Mouse (Mus musculus) limb, embryonic 11.5 days (tissue): ENCODE data around the gene Gnmt. TPM values are rescaled to one million over a fixed set of nuclear protein-coding genes. Genes with fewer than 3 reads are reported as not detected.

Experiments
- ATAC-seq: fragments of 200-750 bp; cut with Nextera tagmentation; 2 replicates; pipeline ENCODE4 v1.8.0; 2017; ENCODE audit warnings: low read depth; ENCODE audit not compliant: insufficient number of reproducible peaks, low FRiP score, low TSS enrichment
- DNase-seq: peaks from one replicate; pipeline ENCODE4 v3.0.0-alpha.2; 2015; ENCODE audit warnings: low spot score
- H3K27ac ChIP-seq: fragments of 300-500 bp; sonication (generic); replicated peaks from 2 replicates; pipeline ENCODE4 v1.5.1; 2014; ENCODE audit warnings: low read depth, mild to moderate bottlenecking, low read length
- H3K27me3 ChIP-seq: fragments of 300-500 bp; sonication (generic); 2 replicates; pipeline ENCODE4 v1.6.1; 2014; ENCODE audit warnings: mild to moderate bottlenecking, low read length, mixed read lengths; ENCODE audit not compliant: control insufficient read depth, insufficient read depth
- H3K36me3 ChIP-seq: fragments of 300-500 bp; sonication (generic); 2 replicates; pipeline ENCODE4 v1.6.1; 2014; ENCODE audit warnings: mild to moderate bottlenecking, low read length, moderate library complexity, mixed read lengths; ENCODE audit not compliant: control insufficient read depth, insufficient read depth
- H3K4me1 ChIP-seq: fragments of 300-500 bp; sonication (generic); 2 replicates; pipeline ENCODE4 v1.6.1; 2014; ENCODE audit warnings: low read length, mixed read lengths; ENCODE audit not compliant: control insufficient read depth, insufficient read depth
- H3K4me2 ChIP-seq: fragments of 300-500 bp; sonication (generic); 2 replicates; pipeline ENCODE4 v1.6.1; 2014; ENCODE audit warnings: low read depth, mild to moderate bottlenecking, moderate library complexity; ENCODE audit not compliant: severe bottlenecking
- H3K4me3 ChIP-seq: fragments of 300-500 bp; sonication (generic); 2 replicates; pipeline ENCODE4 v1.5.1; 2014; ENCODE audit warnings: low read depth, low read length
- H3K9ac ChIP-seq: fragments of 300-500 bp; sonication (generic); 2 replicates; pipeline ENCODE4 v1.6.1; 2014; ENCODE audit warnings: mild to moderate bottlenecking, low read length
- H3K9me3 ChIP-seq: fragments of 300-500 bp; sonication (generic); 2 replicates; pipeline ENCODE4 v1.6.1; 2016; ENCODE audit warnings: low read length; ENCODE audit not compliant: control insufficient read depth
- WGBS: fragments of 180-500 bp; shearing (Covaris S2); extraction: QIAGEN DNeasy Blood & Tissue Kit; methylation state at CpG from one replicate; pipeline ENCODE4 v1.1.7; 2014; 5-methylcytosine and 5-hydroxymethylcytosine counted together
- polyA plus RNA-seq: library from polyadenylated mRNA; unstranded; fragments of >200 nt; fragmentation: Nextera tagmentation; extraction: Ambion mirVana; gene quantifications from 2 replicates; pipeline ENCODE4 v1.2.1, GENCODE M21; 2014

Gnmt gene
- 0.35 TPM in 1 of 2 replicates, not detected in the other for polyA plus RNA-seq

- no peak within 1 kb of the TSS; the same call in 1 of the 2 replicates for H3K9ac ChIP-seq
- 0 out of 2 replicates have a peak, but pooled peaks cover 6% of the 10 kb centered on the region for H3K4me1 ChIP-seq
- H3K27ac ChIP-seq: no peak within 1 kb of the TSS
- H3K27me3 ChIP-seq: peaks cover 12% of the 10 kb centered on the region
- ATAC-seq (no peak), DNase-seq (no peak)
- H3K36me3 ChIP-seq: 0 out of 2 replicates have a peak, but pooled peaks cover 2% of the 10 kb centered on the region
- peak within 1 kb of the TSS; percentile 31 for H3K4me2 ChIP-seq
- H3K4me3 ChIP-seq: no peak within 1 kb of the TSS
- H3K9me3 ChIP-seq: no peaks in the 10 kb centered on the region
- WGBS: 17% methylated on average over 24 of the region's 24 CpGs
These were observed at the start of gene Gnmt for GRCm38 (mm10) chr17:46728904-46729318. TSS of gene Gnmt (minus strand) at chr17:46729168.

- peaks cover 38% of the 10 kb centered on the region for H3K36me3 ChIP-seq
- 84% methylated on average over 3 of the region's 3 CpGs for WGBS
- H3K27ac ChIP-seq: no peak overlapping the region
- no peaks in the 10 kb centered on the region for H3K9me3 ChIP-seq
- H3K9ac ChIP-seq: no peak overlapping the region
- DNase-seq (no peak), ATAC-seq (no peak)
- H3K4me3 ChIP-seq: no peak overlapping the region
- no peak overlapping the region for H3K4me2 ChIP-seq
- 0 out of 2 replicates have a peak, but pooled peaks cover 6% of the 10 kb centered on the region for H3K4me1 ChIP-seq
- H3K27me3 ChIP-seq: no peaks in the 10 kb centered on the region
These were observed 47.1 kb upstream of the Gnmt start for GRCm38 (mm10) chr17:46776087-46776486.

DNA sequence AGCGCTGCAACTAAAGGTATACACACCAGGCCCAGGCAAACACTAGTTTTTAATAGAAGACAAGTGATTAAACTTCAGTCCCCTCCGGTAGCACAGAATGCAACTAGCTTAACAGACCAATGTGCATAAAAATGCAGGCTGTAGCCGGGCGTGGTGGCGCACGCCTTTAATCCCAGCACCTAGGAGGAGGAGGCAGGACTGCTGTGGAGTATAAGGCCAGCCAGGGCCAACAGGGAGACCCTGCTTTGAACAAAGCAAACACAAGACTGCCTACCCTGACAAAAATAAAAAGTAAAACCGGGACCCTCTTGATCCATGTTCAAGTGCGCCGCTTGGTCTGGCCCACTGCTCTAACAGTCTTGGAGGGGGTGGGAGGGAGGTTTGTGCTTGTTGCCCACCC lies 46.1 kb upstream of the Gnmt start:
- DNase-seq: no peak
- 95% methylated on average over 9 of the region's 9 CpGs for WGBS
- Histone ChIP-seq H3K36me3 (peaks cover 33% of the 10 kb centered on the region), H3K27ac (no peak overlapping the region), H3K9me3 (no peaks in the 10 kb centered on the region), H3K4me2 (no peak overlapping the region), H3K4me1 (0 out of 2 replicates have a peak, but pooled peaks cover 6% of the 10 kb centered on the region), H3K27me3 (no peaks in the 10 kb centered on the region), H3K9ac (no peak overlapping the region), H3K4me3 (no peak overlapping the region)
- ATAC-seq: no peak

DNA sequence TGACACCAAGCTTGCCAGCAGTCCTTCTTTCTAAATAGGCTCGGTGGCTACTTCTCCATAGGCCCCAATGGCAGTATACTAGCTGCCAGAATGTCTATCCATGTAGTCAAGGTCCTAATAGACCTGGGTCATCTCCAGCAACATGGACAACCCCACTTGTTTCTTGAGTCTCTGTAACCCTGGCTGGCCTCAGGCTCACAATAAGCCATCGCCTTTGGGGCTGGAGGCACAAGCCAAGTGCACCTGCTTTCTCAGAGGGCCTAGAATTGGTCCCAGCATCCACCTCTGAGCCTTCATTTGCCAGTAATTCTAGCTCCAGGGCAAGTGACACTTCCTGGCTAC lies 45.1 kb upstream of the Gnmt start:
- H3K9ac ChIP-seq: no peak overlapping the region
- H3K36me3 ChIP-seq: peaks cover 25% of the 10 kb centered on the region
- ATAC-seq (no peak), DNase-seq (no peak)
- H3K4me2 ChIP-seq: no peak overlapping the region
- 0 out of 2 replicates have a peak, but pooled peaks cover 6% of the 10 kb centered on the region for H3K4me1 ChIP-seq
- no peaks in the 10 kb centered on the region for H3K27me3 ChIP-seq
- no peak overlapping the region for H3K27ac ChIP-seq
- H3K9me3 ChIP-seq: no peaks in the 10 kb centered on the region
- H3K4me3 ChIP-seq: no peak overlapping the region
- WGBS: 48% methylated on average over 2 of the region's 2 CpGs

DNA sequence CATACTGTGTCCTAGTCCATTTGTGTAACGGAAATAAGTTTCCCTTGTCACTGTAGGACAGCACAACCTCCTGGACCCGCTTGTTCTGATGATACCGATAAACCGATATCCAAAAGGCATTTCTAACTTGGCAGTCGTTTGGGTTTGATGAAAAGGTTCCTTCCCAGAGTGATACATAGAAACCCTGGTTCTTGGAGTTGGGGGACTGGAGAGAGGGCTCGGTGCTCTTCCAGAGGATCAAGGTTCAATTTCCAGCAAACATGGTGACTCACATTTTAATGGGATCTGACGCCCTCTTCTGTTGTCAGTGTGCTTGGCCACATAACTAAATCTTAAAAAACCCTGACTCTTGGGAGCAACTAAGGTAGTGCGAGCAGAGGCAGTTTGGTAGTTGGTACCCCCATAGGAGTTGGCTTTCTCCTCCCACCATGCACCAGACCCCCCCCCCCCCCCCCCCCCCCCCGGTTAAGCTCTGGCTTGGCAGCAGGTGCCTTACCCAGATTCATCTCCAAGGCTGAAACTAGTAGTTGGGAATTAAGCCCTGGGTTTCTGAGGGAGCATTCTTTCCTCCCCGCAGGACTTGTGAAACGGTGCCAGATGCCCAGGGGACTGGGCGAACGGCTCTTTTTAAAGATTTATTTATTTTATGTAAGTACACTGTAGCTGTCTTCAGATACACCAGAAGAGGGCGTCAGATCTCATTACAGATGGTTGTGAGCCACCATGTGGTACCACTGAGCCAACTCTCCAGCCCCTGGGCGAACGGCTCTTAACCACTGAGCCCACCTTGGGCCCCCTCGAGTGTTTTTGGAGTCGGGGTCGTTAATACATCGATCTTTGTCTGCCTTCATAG lies 44.5 kb upstream of the Gnmt start:
- H3K36me3 ChIP-seq: peaks cover 19% of the 10 kb centered on the region
- ATAC-seq: no peak
- no peak overlapping the region for H3K27ac ChIP-seq
- peak; percentile 39 for DNase-seq
- 0 out of 2 replicates have a peak, but pooled peaks cover 6% of the 10 kb centered on the region for H3K4me1 ChIP-seq
- peak overlapping the region; percentile 88 for H3K4me2 ChIP-seq
- no peaks in the 10 kb centered on the region for H3K27me3 ChIP-seq
- peak overlapping the region; percentile 79 for H3K9ac ChIP-seq
- H3K9me3 ChIP-seq: no peaks in the 10 kb centered on the region
- WGBS: 11% methylated on average over 19 of the region's 20 CpGs
- peak overlapping the region; percentile 85 for H3K4me3 ChIP-seq

GRCm38 (mm10) chr17:46772404-46773277 lies 43.7 kb upstream of the Gnmt start, which contains the start of gene 2310039H08Rik:
TSS of gene 2310039H08Rik (plus strand) at chr17:46772635.
- peak within 1 kb of the TSS; percentile 70 for H3K27ac ChIP-seq
- no peaks in the 10 kb centered on the region for H3K9me3 ChIP-seq
- peaks cover 11% of the 10 kb centered on the region; the same call in 1 of the 2 replicates for H3K4me1 ChIP-seq
- WGBS: under 1% methylated on average over 50 of the region's 50 CpGs
- H3K36me3 ChIP-seq: peaks cover 12% of the 10 kb centered on the region
- H3K4me2 ChIP-seq: peak within 1 kb of the TSS; percentile 88
- no peaks in the 10 kb centered on the region for H3K27me3 ChIP-seq
- peak within 1 kb of the TSS; percentile 79 for H3K9ac ChIP-seq
- H3K4me3 ChIP-seq: peak within 1 kb of the TSS; percentile 85
- DNase-seq (peak; percentile 85), ATAC-seq (peak; percentile 77)

DNA sequence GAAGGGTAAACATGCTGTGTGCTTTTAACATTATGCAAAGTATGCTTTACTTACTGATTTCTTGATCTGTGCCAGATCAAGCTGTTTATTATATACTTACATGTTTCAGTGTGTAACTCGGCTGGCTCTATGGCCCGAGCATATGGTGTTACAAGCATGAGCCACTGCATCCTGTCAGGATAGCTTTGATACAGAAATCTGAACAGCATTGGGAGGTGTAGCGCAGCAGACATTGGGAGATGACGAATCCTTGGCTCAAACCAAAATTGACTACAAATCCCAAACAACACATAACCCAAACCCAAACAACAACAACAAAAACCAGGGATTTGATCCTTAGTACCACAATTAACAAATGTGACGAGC lies 43.1 kb upstream of the Gnmt start:
- H3K27ac ChIP-seq: no peak overlapping the region
- peak overlapping the region; percentile 41; the same call in 1 of the 2 replicates for H3K9ac ChIP-seq
- DNase-seq (no peak), ATAC-seq (no peak)
- H3K4me2 ChIP-seq: peak overlapping the region; percentile 88
- 12% methylated on average over 5 of the region's 5 CpGs for WGBS
- H3K9me3 ChIP-seq: no peaks in the 10 kb centered on the region
- peaks cover 11% of the 10 kb centered on the region; the same call in 1 of the 2 replicates for H3K4me1 ChIP-seq
- H3K4me3 ChIP-seq: peak overlapping the region; percentile 85
- H3K36me3 ChIP-seq: peaks cover 8% of the 10 kb centered on the region
- no peaks in the 10 kb centered on the region for H3K27me3 ChIP-seq

DNA sequence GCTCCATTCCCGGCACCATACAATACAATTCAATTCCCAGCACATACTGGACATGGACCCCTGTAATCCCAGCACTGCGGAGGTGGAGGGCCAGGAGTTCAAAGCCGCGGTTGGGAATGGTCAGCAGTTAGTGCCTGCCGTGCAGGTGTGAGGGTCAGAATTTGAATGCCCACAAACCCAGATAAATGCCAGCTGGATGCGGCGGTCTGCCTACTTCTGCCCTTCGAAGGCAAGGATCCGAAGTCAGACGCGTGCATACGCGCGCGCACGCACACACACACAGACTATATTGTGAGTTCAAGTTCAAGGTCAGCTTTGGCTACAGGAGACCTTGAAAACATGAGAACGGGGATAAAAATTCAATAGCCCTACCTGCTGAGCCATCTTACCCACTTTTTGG lies 42.6 kb upstream of the Gnmt start:
- ATAC-seq (no peak), DNase-seq (no peak)
- peak overlapping the region; percentile 88 for H3K4me2 ChIP-seq
- H3K4me1 ChIP-seq: peaks cover 11% of the 10 kb centered on the region; the same call in 1 of the 2 replicates
- no peak overlapping the region for H3K9ac ChIP-seq
- H3K36me3 ChIP-seq: peaks cover 8% of the 10 kb centered on the region
- no peak overlapping the region for H3K27ac ChIP-seq
- no peaks in the 10 kb centered on the region for H3K27me3 ChIP-seq
- peak overlapping the region; percentile 85 for H3K4me3 ChIP-seq
- no peaks in the 10 kb centered on the region for H3K9me3 ChIP-seq
- WGBS: 64% methylated on average over 17 of the region's 17 CpGs
